Mouse (Mus musculus): ENCODE measurements around the gene Mcee.
A peak's percentile ranks its signal among the peaks of the same experiment; 100 is the strongest.

The Mcee gene

DNA sequence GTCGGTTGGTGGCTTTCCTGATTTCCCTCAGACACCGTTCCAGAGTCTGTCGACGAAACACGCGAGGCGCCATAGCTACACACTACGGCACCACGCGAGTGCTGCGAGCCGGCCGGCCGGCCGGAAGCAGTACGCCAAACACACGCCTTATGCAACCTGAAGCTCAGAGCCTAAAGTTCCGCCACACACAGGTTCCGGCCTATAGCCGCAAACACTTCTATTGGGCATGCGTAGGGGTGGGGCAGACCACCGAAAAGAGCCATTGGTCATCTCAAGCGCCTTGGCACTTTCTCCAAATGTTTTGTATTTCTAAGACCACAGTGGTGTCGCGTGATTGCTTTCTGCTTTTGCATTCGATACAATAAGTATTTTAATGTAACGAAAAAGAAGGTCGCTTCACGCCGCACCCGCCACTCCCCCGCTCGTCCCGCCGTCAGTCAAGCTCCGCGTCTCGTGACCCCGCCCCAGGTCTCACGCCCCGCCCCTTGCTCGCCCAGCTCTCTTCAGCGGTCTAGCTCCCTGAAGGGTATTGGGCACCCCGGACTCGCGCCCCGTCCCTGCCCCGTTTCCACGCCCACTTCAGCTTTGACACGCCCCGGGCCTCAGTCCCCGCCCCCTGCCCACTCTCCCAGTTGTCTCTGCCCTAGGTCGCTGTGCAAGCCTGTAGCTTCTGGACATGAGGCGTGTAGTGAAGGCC lies at the start of gene Mcee, which contains the start of gene Mphosph10:
Mcee (plus strand) TSS at position 486 of the 697 bp plus-strand sequence.
Mphosph10 (minus strand) TSS at position 147 of the 697 bp plus-strand sequence.
- DNase-seq: peak; percentile 97

DNA sequence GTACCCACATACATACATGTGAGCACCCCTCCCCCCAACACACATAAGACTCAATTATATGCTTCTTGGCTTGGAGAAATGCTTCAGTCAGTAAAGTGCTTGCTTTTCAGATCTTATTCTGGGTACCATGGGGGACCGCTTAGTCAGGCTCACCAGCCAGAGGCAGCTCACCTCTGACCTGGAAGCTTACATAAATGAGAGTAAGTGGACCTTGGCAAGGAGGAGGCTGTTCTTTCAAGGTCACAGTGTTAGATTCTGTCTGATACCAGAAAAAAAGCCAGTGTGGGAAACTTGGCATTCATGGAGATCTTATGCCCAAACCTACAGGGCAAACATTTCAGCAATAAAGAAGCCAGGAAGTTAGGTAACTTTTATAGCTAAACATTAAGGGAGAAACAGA lies 44.6 kb upstream of the Mcee start:
- DNase-seq: peak; percentile 48

GRCm38 (mm10) chr7:64349147-64349861 lies 43.1 kb upstream of the Mcee start:
- DNase-seq: no peak

GRCm38 (mm10) chr7:64351087-64351486 lies 41.3 kb upstream of the Mcee start:
- peak; percentile 65 for DNase-seq

- peak; percentile 28 for DNase-seq
Observed at GRCm38 (mm10) chr7:64354206-64354605, 38.2 kb upstream of the Mcee start.

GRCm38 (mm10) chr7:64356661-64357060 lies 35.7 kb upstream of the Mcee start:
- no peak for DNase-seq

DNA sequence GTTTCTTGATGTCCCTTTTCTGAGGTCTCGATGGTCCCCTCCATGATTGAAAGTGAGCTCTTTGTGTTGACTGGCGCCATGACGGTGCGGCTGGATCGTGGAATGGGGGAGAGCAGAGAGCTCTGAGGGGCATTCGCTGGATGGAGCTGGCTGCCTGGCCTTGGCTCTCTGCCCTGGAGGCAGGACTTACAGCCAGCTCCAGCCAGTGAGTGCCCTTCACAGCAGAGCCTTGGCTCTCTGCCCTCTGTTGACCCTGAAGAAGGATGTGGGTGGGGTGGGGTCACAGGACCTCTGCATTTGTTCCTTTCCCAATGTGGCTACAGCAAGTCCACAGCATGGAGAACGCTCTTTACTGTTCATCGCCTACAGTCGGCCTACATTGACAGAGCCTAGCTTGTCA lies 35.0 kb upstream of the Mcee start:
- DNase-seq: peak; percentile 62

DNA sequence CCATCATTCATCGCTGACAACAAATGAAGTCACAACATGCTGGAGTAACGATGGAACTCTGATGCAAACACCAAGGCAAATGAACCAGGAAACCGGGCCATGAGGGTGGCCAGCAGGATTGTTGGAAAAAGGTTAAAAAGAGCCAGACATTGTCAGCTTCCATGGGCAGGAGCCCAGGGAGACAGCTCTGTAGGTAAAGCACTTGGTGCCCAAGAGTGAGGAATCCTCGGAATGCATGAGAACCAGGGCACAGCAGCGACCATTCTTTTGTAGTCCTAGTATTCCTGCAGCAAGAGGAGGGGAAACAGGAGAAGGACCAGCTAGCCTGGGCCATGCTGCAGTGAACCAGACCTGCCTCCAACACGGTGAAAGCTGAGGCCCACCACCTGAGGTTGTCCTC lies 33.7 kb upstream of the Mcee start:
- no peak for DNase-seq

DNA sequence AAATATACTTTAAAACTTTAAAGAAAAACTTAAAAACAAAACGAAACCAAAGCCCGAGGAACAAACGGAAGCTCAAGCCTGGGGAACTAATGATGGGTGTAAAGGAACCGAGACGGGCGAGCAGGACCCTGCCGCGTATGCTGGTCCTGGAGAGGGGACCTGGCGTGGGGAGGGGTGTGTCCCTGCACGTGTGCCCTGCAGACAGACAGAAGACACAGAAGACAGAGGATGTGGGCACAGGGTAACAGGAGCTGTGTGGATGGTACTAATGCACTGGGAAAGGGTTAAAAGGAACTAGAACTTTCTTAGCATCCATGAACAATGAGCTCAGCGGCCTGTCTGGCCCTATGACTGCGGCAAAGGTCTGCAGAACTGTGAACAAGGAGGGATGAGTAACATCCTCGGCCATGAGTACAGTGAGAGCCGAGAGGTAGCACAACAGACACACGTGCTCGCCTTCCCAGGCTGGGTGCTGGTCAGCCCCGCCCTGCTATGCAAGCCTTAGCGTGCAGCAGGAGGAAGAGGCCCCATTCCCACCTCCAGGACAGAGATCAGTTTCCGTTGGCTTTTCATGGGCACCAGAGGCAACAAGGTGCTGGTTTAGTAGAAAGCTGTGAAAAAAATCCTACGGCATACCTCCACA lies 32.3 kb upstream of the Mcee start:
- DNase-seq: no peak

DNA sequence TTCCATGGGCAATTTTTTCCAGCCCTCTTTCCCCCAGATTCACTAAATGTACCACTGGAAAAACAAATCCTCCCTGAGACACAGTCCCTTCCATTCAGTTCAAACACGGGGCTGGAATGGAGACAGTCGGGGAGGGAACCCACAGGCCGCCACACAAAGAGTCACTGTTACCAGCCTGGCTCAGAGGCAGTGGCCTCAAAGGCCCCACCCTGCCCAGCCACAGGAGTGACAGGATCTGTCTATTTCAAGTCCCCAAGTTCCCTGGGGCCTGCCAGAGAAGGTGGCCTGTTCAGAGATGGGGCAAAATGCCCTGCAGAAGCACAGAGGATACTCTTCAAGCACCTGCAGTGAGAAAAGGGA lies 31.8 kb upstream of the Mcee start:
- no peak for DNase-seq

DNA sequence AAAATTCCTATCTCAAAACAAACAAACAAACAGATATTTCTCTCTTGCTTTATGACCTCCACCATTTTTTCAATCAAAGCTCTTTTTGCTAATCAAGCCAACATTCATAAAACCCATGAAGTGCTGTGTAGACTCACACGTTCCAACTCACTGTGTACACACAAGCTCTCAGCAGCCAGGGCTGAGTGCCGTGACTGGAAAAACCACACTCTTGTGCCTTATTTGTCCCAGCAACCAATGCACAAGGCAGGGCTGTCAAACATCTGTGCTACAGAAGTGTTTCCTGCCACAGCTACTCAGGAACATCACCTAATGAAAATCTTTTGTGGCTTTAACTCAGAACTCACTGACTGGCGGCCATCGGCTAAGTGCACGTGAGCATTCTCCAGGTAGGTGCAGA lies 26.5 kb upstream of the Mcee start:
- no peak for DNase-seq

GRCm38 (mm10) chr7:64369841-64370240 lies 22.6 kb upstream of the Mcee start:
- DNase-seq: no peak

DNA sequence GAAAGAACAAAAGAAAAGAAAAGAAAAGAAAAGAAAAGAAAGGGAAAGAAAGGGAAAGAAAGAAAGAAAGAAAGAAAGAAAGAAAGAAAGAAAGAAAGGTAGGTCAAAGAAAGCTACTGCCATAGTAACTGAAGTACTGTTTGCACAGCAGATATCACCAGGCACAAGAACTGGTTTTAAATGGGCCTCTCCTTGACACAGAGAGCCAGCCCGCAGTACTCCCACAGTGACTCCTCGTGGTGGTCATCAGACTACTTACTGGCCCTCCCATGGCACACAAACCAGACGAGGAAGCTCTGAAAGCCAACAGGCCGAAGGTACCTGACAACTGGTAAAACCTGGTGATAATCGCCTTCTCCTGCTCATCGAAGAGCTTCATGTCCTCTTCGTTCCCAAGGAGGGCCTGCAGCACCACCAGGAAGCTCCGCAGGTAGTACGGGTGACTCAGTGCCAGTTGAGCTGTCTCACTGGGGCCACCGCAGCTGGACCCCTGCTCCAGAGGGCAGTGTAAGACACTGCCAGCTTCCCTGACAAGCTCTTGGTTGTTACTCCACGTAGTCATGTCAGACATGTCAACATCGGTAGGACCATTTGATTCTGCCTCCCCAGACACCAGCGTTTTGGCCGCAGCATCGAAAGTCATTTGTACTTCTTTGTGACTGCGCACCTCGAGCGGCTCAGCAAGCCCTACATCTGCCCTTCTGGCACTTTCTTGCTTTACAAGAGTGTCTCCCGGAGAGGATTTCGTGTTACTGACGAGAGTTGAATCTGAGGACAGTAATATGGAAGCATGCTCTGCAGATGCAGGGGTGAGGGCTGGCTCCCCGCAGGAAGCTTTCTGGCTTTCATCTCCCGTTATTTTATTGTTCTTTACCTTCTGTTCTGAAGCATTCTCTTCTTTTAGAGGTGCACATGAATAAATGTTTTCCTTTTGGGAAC lies 20.2 kb upstream of the Mcee start:
- no peak for DNase-seq

DNA sequence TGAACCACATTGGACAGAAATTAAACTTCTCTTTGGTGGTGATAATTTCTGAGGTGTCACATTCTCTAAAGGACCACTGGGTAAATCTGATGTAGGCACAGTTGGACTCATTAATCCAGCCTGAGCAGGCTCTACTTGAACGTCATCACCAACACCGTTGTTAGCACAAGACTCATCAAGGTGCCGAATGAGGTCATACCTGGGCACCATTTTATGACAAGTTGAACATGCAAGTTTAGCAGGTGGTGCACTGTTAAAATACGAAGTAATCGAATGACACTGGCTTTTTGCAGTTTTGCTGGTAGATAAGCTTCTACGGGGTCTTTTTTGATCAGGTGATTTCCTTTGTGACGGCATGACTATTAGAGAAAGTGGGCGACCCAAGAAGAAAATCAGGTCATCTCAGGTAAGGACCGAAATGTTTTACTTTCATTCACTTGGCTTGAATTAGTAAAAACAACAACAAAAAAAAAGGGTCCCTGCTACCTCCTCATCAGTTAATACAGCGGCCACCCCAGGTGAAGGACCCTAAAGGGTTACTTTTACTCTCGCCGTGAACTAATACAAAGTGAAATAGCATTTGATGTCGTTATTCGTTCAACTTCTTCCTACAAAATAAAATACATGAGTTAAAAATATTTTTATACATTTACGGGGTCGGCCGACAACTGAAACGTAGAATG lies 19.1 kb upstream of the Mcee start:
- no peak for DNase-seq

- DNase-seq: peak; percentile 85
Observed at GRCm38 (mm10) chr7:64373830-64374562, 18.4 kb upstream of the Mcee start, which contains the start of gene Fan1. TSS of gene Fan1 (minus strand) at chr7:64374095.

DNA sequence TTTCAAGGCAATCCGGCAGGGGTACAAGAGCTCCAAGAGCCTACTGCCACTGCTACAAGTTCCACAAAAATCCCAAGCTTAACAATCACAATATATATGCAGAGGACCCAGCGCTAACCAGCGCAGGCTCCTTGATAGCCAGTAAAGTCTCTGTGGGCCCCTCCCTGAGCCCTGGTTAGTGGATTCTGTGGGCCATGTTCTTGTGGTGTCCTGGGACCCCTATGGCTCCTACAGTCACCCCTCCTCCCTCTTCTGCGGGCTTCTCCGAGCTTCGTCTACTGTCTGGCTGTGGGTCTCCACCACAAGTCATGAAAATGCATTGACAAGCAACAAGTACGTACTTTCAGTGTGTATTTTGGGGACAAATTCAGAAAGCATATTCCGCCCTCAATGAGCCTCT lies 928 bp upstream of the Mcee start:
- DNase-seq: peak; percentile 23

- no peak for DNase-seq
Observed at GRCm38 (mm10) chr7:64392819-64393151, 378 bp downstream of the Mcee start.

DNA sequence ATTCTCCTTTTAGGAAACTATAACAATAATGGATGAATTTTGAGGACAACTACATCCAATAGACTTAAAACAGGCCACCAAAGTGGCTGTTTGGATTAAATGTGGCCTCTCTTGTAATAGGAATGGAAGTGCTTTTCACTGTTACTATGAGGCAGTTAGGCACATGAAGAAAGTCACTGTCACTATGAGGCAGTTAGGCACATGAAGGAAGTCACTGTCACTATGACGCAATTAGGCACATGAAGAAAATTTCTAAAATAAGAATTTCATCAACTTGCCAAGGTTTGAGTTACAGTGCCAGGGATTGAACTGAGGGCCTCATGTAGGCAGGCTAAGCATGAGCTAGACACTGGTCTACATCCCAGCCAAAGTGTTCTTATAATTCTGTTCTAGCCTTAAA lies 8.3 kb downstream of the Mcee start:
- no peak for DNase-seq

DNA sequence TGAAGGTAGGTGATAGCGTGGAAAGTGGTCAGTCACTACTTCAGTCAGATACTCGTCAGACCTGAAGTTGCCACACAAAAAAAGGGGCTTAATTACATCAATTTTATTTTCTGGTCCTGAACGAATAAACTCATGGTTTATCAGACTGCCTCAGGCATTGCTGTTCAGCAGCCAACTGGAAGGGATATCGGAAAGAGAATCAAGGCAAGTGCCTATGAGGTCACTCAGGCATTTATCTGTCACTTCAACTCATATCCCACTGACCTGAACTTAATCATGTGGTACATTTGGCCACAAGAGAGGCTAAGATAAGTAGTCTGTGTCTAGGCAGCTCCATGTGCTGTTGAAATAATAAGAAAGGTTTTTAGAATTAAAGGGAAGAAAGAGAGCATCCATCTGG lies 10.0 kb downstream of the Mcee start:
- DNase-seq: no peak

- DNase-seq: no peak
Observed at GRCm38 (mm10) chr7:64403989-64404388, 11.6 kb downstream of the Mcee start.

- DNase-seq: no peak
Observed at GRCm38 (mm10) chr7:64424861-64425260, 32.5 kb downstream of the Mcee start.

Data from kidney, adult 11 months (tissue).